In the genomic region with DNA sequence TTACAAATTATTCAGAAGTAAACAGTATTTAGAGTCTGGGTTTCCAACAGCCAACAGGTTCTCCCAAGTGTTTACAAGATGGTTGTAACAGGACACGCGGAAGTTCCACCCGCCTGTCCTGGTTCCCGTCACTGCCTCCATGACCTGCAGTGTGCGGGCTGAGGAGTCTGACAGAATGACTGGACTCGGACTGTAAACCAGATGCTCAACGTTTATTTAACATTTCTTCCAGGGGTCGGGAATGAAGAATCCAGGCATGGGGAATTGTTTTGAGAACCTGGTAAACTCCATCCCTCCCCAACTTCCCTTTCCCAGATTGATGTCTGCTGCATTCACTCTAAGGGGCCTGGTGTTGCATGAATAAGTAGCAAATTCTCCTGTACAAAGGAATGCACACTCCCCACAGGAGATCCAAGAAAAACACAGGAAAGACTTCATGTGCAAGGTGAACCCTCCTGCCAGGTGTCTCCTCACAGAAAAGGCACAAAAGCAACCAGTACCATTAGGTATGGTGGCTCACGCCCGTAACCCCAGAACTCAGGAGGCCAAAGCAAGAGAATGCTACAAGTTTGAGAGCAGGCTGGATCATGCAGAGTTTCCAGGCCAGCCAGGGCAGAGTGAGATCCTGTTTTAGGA, we compare ENCODE assay signal across 17 mouse cellular contexts.
A peak's percentile ranks its signal among the peaks of the same experiment; 100 is the strongest.
DNase-seq lines count a peak whose midpoint lies in the region; ATAC-seq lines count a peak whose summit lies in the region.
"Had no signal": no experiment of that assay in that cellular context is flagged by ENCODE, and none has a peak within 500 bp of the region (broad histone marks: within the 10 kb centered on the region; RNA-seq: fewer than 3 reads in every experiment).

No protein-coding gene starts in this region.

- H3K9me3 ChIP-seq in intestine, embryonic 15.5 days, result no peaks in the 10 kb centered on the region
- H3K9me3 ChIP-seq in intestine, embryonic 16.5 days (ENCODE audit: control insufficient read depth, low read length), result no peaks in the 10 kb centered on the region
- H3K9me3 ChIP-seq in embryonic facial prominence, embryonic 11.5 days (replicated peaks; ENCODE audit: control insufficient read depth, low read length), result no peaks in the 10 kb centered on the region

- ATAC-seq in intestine, embryonic 15.5 days, result no peak
- no peak for ATAC-seq in intestine, embryonic 16.5 days
- ATAC-seq in embryonic facial prominence, embryonic 11.5 days (replicated peaks; ENCODE audit: insufficient number of reproducible peaks, low FRiP score, low TSS enrichment, low read depth), result no peak; the same call in 1 of the 2 replicates
- ATAC-seq: CD4-positive, CD25-positive, alpha-beta regulatory T cell, adult 4 months; forebrain, embryonic 14.5 days had no signal

- WGBS in intestine, embryonic 15.5 days, result 45% methylated on average over 10 of the region's 10 CpGs
- WGBS in intestine, embryonic 16.5 days, result 43% methylated on average over 10 of the region's 10 CpGs
- 50% methylated on average over 10 of the region's 10 CpGs for WGBS in embryonic facial prominence, embryonic 11.5 days

- H3K4me2 ChIP-seq in intestine, embryonic 15.5 days (replicated peaks), result no peak overlapping the region
- H3K4me2 ChIP-seq in intestine, embryonic 16.5 days (ENCODE audit: low read depth, low read length), result no peak overlapping the region
- no peak overlapping the region for H3K4me2 ChIP-seq in embryonic facial prominence, embryonic 11.5 days (ENCODE audit: low read depth, low read length)

- H3K27ac ChIP-seq in intestine, embryonic 15.5 days, result peak overlapping the region; percentile 49
- no peak overlapping the region; the same call in 1 of the 2 replicates for H3K27ac ChIP-seq in intestine, embryonic 16.5 days (ENCODE audit: low read length)
- no peak overlapping the region; the same call in 1 of the 2 replicates for H3K27ac ChIP-seq in embryonic facial prominence, embryonic 11.5 days (replicated peaks; ENCODE audit: low read depth, low read length)
- H3K27ac ChIP-seq: heart, adult 2 months had no signal

- no peaks in the 10 kb centered on the region for H3K27me3 ChIP-seq in intestine, embryonic 15.5 days (replicated peaks)
- H3K27me3 ChIP-seq in intestine, embryonic 16.5 days (replicated peaks; ENCODE audit: control insufficient read depth, insufficient read depth, low read length), result no peaks in the 10 kb centered on the region
- no peaks in the 10 kb centered on the region for H3K27me3 ChIP-seq in embryonic facial prominence, embryonic 11.5 days (ENCODE audit: control insufficient read depth, insufficient read depth, low read length)

- no peak overlapping the region for H3K9ac ChIP-seq in intestine, embryonic 15.5 days
- H3K9ac ChIP-seq in intestine, embryonic 16.5 days (ENCODE audit: low read depth, low read length), result no peak overlapping the region
- no peak overlapping the region for H3K9ac ChIP-seq in embryonic facial prominence, embryonic 11.5 days (replicated peaks; ENCODE audit: low read length)

- H3K4me3 ChIP-seq in intestine, embryonic 15.5 days (replicated peaks), result no peak overlapping the region
- H3K4me3 ChIP-seq in intestine, embryonic 16.5 days (ENCODE audit: low read length), result no peak overlapping the region
- H3K4me3 ChIP-seq in embryonic facial prominence, embryonic 11.5 days (ENCODE audit: low read depth, low read length), result no peak overlapping the region
- H3K4me3 ChIP-seq: heart, adult 2 months had no signal

- H3K36me3 ChIP-seq in intestine, embryonic 15.5 days, result no peaks in the 10 kb centered on the region
- no peaks in the 10 kb centered on the region for H3K36me3 ChIP-seq in intestine, embryonic 16.5 days (ENCODE audit: control insufficient read depth, insufficient read depth, low read length)
- H3K36me3 ChIP-seq in embryonic facial prominence, embryonic 11.5 days (replicated peaks; ENCODE audit: control insufficient read depth, insufficient read depth, low read depth, low read length), result no peaks in the 10 kb centered on the region

- DNase-seq in embryo, embryonic 10 days (ENCODE audit: low spot score), result peak; percentile 58
- DNase-seq in embryonic facial prominence, embryonic 11.5 days (ENCODE audit: low spot score), result peak; percentile 65
- peak; percentile 37 for DNase-seq in neural tube, embryonic 10.5 days (ENCODE audit: extremely low spot score, low spot score)
- no peak for DNase-seq in thymus, postnatal 10 days (ENCODE audit: low spot score in 2 of 2)
- no peak for DNase-seq in adrenal gland, postnatal 14 days
- no peak for DNase-seq in lung, postnatal 14 days
- DNase-seq: cerebellum, adult 8-10 months; heart, adult 2 months; heart, postnatal 36 days; kidney, adult 9 months; layer of hippocampus, postnatal 36 days; liver; lung, adult 2 months had no signal

- peaks cover 30% of the 10 kb centered on the region for H3K4me1 ChIP-seq in intestine, embryonic 15.5 days (replicated peaks)
- peaks cover 12% of the 10 kb centered on the region for H3K4me1 ChIP-seq in intestine, embryonic 16.5 days (ENCODE audit: control insufficient read depth, insufficient read depth, low read length)
- H3K4me1 ChIP-seq in embryonic facial prominence, embryonic 11.5 days (ENCODE audit: control insufficient read depth, insufficient read depth, low read length), result no peaks in the 10 kb centered on the region

Comparison
In these comparisons a context has a peak if more than half of its experiments do, and no peak if none do; other contexts are left out.
1. DNase-seq: peak in embryo, embryonic 10 days (single experiment), embryonic facial prominence, embryonic 11.5 days (single experiment) and neural tube, embryonic 10.5 days (single experiment); none in thymus, postnatal 10 days (0 of 2), adrenal gland, postnatal 14 days (single experiment) and lung, postnatal 14 days (single experiment).